Mouse (Mus musculus): Measurements from ENCODE around the gene Nfix.

Gene Nfix

GRCm38 (mm10) chr8:84760405-84760805 is 39.7 kb downstream of the Nfix start:
- no peak for DNase-seq

- DNase-seq: no peak
These were observed 40.4 kb downstream of the Nfix start for GRCm38 (mm10) chr8:84759718-84760117.

- DNase-seq: no peak
These were observed 41.0 kb downstream of the Nfix start for GRCm38 (mm10) chr8:84759126-84759525.

- no peak for DNase-seq
These were observed 41.8 kb downstream of the Nfix start for GRCm38 (mm10) chr8:84758308-84758707.

GRCm38 (mm10) chr8:84757501-84757900 is 42.6 kb downstream of the Nfix start:
- no peak for DNase-seq

GRCm38 (mm10) chr8:84752734-84753582 is 47.2 kb downstream of the Nfix start:
- no peak for DNase-seq

- no peak for DNase-seq
These were observed 50.6 kb downstream of the Nfix start for GRCm38 (mm10) chr8:84749519-84749918.

- DNase-seq: no peak
These were observed 54.9 kb downstream of the Nfix start for GRCm38 (mm10) chr8:84745032-84745925.

GRCm38 (mm10) chr8:84743517-84744420 is 56.4 kb downstream of the Nfix start:
- DNase-seq: no peak

- no peak for DNase-seq
These were observed 57.1 kb downstream of the Nfix start for GRCm38 (mm10) chr8:84743054-84743415.

GRCm38 (mm10) chr8:84742171-84743053 is 57.7 kb downstream of the Nfix start:
- no peak for DNase-seq

GRCm38 (mm10) chr8:84740895-84741843 is 59.0 kb downstream of the Nfix start:
- DNase-seq: no peak

GRCm38 (mm10) chr8:84739401-84739742 is 60.8 kb downstream of the Nfix start:
- DNase-seq: no peak

GRCm38 (mm10) chr8:84738715-84739400 is 61.3 kb downstream of the Nfix start:
- no peak for DNase-seq

- no peak for DNase-seq
These were observed 61.9 kb downstream of the Nfix start for GRCm38 (mm10) chr8:84738266-84738665.

- DNase-seq: peak; percentile 74
These were observed 62.5 kb downstream of the Nfix start for GRCm38 (mm10) chr8:84737608-84738007.

GRCm38 (mm10) chr8:84736521-84736920 is 63.6 kb downstream of the Nfix start:
- no peak for DNase-seq

GRCm38 (mm10) chr8:84735597-84735996 is 64.5 kb downstream of the Nfix start:
- no peak for DNase-seq

GRCm38 (mm10) chr8:84734680-84735079 is 65.5 kb downstream of the Nfix start:
- no peak for DNase-seq

GRCm38 (mm10) chr8:84733959-84734358 is 66.2 kb downstream of the Nfix start:
- DNase-seq: no peak
